Mouse (Mus musculus) adrenal gland, postnatal 36 days (tissue): ENCODE data around the gene Coro7. TPM values are rescaled to one million over a fixed set of nuclear protein-coding genes. Genes with fewer than 3 reads are reported as not detected.
"Not testable (repeated sequence)": the region's sequence is repeated elsewhere in the genome, so short reads cannot be mapped to it uniquely, and the experiment has no call there.

Experiments used
- DNase-seq, 2 experiments: peaks; one replicate each; pipeline ENCODE4 v3.0.0; 2021; ENCODE audit warnings: mixed read lengths in 1 of 2
- long read RNA-seq, 2 experiments: library from polyadenylated mRNA; stranded (forward); transcript quantifications; one replicate each; pipeline ENCODE4 v2.0.0; 2021; ENCODE audit warnings: borderline sequencing depth in 2 of 2
- total RNA-seq, 2 experiments: library from RNA; stranded (reverse); gene quantifications; 2 replicates each; pipeline ENCODE4 v1.2.3; 2021

Coro7 gene
- 10 to 100 TPM; 24.6 to 25.1 TPM for total RNA-seq
- long read RNA-seq, experiment 1, partial matches to known transcripts = 8 of 14 reads
- long read RNA-seq, experiment 1, other reads (novel, unspliced or antisense) = 6 of 14 reads
- long read RNA-seq, experiment 2, full-length matches to known transcripts = 2 of 6 reads
- long read RNA-seq, experiment 2, partial matches to known transcripts = 3 of 6 reads
- long read RNA-seq, experiment 2, other reads (novel, unspliced or antisense) = 1 of 6 reads

DNA sequence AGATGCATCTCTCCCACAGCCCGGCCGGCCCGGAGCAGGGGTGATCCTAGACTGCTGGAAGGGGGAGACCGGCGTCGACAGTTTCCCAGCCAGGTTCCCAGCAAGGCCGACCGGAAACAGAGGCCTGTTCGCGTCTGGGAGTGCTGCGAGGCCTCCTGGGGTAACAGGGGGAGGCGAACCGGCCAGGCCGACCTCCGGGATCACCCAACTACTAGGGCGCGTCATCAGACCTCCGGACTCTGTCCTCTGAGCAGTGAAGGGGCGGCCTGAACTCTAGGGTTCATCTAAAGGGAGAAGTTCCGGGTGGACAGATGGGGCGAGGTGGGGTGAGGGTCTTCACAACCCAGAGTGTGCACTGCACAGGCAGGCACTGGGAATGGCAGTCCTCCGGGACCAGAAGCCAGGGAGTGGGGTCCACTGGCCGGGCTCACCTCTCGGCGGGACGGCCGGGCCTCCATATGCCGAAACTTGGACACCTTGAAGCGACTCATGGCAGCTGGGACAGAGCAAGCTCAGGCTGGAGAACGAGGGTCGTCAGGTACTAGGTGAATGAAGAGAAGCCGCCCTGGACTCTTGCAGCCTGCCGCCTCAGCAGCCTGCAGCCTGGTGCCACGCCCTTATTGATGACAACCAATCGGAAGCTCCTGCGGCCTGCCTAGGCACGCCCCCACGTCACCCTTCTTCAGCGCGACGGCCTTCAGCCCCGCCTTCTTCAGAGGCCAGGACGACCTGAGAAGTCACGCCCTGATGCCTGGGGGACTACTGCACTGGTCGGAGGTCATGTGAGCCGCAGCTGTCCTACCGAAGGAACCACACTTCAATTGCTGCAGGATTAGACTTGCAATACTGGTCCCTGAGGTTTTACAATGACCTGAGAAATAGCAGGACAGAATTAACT is at the start of gene Coro7:
Coro7 (minus strand) TSS at position 657 of the 898 bp plus-strand sequence.
- DNase-seq = peak; percentile 93 to 94

DNA sequence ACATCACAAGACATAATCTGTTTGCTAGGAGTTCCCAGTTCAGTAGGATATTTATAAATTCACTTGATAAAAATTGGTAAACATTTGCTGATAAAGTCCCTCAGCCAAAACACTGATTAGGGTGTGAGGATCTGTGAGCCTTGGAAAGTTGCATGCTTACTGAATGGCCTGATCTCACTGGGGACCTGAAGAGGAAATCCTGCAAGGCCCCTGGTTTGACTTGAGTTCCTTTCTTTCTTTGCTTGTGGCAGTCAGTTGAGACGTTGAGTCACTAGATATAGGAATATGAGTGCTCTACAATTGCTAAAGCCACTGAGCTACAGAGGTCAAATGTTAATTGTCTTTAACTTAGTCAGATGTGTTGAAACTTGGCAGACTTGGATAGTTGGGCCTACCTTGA is 48.4 kb upstream of the Coro7 start:
- DNase-seq = no peak

DNA sequence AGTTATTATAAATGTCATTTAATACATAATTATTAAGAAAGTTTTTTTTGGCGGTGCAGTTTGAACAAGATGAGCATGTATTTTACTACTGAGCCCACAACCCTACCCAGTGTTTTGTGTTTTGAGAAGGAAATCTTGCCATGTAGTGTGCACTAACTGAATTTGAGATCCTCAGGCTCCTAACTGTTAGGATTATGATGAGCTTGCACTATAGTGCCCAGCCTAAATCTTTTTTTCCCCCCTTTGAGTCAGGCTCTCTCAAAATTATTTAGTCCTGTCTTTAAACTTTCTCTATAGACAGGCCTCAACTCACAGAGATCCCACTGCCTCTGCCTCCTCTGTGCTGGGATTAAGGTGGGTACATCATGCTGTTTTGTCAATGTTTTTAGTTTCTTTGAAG is 47.9 kb upstream of the Coro7 start:
- DNase-seq = no peak

DNA sequence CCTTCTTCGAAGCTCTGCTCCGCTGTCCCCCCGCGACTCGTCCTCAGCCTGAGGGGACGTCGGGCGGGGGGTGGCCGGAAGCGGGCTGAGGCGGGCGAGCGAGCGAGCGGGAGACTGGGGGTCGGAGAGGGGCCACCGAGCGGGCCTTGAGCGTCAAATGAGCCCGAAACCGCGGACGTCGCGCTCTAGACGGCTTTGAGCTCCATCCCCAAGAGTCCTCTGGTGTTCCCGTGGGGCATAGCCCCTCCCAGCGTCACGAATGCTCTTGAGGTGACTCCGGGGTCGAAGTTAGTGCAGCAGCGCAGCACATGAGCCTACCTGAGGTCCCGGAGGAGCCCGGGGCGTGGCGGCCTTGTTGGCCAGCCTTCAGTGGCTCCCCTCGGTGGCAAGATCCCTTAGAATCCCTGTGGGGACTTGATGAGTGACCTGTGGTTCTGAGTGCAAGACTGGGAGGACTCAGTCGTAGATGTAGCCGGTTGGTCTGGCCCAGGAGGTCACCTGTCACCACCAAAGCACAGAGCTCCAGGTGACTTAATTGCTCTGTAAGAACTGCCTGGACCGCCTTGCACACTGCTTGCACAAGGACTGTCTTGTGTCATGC is 47.1 kb upstream of the Coro7 start:
- peak; percentile 19 to 66 for DNase-seq

DNA sequence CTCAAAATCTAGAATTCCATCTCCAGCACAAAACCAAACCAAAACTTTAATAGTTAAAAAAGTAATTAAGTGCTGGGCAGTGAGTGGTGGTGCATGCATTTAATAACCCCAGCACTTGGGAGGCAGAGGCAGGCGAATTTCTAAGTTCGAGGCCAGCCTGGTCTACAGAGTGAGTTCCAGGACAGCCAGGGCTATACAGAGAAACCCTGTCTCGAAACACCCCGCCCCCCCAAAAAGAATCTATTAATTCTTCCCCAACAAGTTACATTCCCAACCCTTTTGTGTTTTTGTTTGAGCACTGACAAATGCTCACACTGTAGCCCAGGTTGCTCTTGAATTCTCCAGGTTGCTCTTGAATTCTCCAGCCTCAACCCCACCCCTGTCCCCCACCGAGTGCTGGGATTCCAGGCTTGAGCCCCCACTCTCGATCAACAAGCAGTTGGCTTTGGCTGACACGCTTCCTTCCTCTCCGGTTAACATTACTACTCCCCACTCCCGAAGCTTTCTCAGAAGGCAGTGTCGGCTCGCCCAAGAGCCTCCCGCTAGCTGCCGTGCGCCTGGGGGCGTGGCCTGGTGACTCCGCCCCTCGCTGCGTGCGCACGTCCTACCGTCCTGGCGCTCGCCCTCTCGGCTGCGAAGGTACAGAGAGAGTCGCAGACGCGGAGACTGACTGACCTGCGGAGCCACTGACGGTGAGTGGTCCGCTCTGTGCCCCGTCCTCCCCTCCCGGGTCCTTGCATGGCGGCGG is 46.4 kb upstream of the Coro7 start, which contains the start of gene Hmox2:
Hmox2 (plus strand) TSS at position 582 of the 748 bp plus-strand sequence.
- peak; percentile 96 to 98 for DNase-seq

DNA sequence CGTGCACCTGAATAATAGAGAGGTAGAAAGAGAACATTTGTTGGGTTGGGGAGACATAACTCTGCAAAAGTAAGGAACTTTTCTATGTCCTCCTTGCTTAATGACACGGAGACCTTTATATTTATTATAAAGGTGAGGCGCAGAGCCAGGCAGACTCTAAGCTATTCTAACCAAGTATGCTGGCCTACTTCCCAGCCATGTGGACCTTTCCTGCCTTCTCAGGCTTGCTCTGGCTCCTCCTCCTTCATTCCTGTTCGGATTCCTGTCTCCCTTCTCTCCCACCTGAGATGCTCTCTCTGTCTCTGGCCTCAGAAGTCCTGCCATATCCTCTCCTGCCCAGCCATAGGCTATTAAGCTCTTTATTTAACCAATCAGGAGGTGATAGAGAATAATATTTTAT is 45.7 kb upstream of the Coro7 start:
- DNase-seq = no peak

DNA sequence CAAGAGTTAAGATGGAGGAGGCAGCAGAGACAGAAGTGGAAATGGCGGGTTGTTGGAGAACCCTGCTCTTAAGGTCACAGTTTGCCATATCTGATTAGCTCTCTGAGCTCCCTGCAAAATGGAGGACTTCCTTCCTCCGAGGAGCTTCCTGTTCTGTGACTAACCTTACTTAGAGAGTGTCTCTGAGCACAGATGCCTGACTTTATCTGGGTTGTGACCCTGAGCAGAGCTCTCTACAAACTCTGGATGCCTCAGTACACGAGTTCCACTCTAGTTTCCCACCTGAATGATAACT is 43.3 kb upstream of the Coro7 start:
- DNase-seq = no peak

DNA sequence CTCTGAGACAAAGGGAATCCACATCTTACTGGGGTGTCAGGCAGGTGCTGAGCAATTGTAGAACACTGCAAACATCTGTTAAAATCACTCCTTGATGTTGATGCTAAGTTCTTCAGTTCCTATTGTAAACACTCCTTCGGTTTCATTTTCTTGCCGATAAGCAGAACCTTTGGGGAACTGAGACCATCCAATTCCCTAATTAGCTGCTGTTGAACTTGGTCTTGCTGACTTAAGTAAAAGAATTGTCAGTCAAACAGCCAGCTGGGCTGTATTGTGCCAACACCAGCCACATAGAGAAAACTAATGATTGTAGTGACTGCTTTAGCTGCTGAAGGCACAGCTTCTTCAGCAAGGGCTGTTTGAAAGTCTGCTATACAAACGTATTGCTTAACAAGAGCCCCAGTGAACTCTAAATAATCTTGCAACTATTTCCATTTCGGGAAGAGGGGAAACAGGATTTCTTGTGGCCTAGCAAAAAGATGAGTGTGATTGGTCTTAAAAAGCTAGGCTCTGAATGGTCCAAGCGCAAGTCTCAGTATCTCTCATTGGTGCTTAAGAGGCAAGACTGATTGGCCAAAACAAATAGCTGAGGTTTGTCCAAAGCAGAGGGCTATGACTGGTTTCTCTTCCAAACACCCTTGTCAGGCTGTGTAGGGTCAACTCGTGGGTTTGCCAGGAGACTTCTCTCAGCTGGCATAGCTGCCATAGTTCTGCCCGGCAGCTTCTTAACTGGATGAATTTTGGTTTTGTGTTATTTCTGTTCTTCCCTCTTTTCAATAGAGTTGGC is 42.7 kb upstream of the Coro7 start:
- no peak for DNase-seq

DNA sequence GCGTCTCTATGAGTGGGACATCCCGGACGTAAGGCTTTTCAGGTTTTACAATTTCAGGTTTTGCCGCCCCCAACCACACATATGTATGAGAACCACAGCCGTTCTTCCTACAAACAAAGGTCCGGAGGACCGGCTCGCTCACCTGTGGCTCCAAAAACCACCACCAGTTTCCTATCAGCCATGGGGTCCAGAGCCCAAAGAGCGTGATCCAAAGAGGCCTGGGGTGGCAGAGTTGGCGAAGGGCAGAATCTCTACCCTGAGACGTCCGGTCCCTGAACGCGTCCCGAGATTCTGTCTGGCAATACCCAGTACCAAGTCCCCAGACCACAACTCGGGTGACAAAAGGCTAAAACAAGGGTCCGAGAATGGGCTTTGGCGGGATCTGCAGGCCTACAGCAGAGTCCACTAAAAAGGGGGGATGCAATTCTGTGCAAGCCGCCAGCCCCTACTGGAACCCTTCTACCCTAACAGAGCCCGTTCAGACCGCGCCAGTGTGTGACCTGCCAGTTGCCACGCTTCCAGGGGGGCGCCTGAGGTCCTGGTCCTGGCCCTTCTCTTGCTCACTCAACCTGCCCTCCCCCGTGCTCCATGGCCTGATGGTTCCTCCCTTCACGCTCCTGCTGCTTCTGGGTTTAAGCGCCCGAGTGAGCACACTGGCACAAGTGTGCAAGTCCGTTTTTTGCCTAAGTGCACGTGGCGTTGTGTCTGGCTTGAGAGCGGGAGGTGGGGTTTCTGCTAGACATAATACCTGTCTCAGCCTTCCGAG is 39.4 kb upstream of the Coro7 start, which contains the start of gene Nmral1:
Nmral1 (minus strand) TSS at position 604 of the 766 bp plus-strand sequence.
- DNase-seq = peak; percentile 58 to 73

DNA sequence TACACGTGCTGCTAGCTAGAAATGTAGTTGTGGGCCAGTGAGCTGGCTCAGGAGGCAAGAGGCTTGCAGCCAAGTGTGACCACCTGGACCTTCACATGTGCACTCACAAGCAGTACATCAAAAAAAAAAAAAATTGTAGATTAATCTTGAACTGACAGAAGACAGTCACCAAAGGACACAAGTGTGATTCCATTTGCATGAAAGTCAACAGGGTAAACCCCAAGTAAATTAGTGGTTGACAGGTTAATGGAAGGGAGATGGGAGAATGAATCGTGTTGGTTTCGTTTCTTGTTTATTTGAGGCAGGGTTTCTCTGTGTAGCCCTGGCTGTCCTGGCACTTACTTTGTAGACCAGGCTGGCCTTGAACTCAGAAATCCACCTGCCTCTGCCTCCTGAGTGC is 38.3 kb upstream of the Coro7 start:
- no peak for DNase-seq

DNA sequence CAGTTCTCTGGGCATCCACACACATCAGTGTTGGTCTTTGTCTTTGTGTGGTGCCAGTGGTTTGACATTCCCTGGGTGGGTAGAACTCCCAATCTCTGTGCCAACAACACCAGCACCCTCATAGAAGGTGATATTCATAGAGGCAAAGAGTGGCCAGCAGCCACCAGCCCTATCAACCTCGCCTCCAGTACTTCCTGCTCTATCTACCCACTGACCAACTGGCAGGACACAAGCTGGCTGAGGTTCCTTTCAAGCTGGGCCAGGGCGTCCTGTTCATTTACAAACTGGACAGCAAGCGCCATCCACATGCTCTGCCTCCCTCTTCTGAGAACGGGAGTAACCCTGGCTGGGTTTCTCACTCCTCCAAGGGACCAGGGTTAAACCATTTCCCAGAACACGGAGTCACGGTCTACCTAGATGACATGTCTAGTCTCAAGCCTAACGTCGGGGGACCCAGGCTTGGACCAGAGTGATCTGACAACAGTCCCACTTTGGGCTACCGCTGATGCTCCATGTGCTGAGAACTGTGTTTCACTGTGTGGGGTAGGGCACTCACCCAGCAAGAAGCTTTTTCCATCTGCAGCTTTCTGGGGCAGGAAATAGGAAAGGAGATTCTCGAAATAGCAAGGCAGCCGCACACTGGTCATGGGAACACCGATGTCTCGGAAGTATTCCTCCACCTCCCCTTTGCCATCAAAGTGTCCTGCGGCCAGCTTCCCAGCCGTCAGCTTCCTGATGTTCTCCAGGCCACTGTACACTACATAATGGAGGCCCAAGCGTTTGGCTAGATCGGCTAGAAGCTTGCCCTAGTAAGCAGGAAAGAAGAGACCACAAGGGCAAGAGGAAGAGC is 34.5 kb upstream of the Coro7 start:
- DNase-seq = no peak

DNA sequence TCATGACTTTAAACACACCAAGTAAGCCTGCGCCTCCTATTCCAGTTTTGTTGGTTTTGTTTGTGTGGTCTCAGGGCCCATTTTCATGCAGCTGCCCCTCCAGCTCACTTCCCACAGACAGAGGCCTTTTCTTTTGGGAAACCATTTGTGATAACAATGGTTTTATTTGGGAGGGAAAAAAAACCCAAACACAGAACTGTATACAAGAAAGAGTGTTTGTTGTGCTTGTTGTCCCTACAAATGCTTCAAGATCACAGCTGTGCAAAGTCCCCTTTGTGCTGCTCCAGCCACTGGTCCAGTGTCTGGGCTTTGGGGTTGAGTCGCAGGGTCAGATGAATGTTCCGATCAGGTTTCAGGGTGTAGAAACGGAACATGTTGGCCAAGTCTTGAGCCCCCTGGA is 31.6 kb upstream of the Coro7 start:
- DNase-seq = no peak

DNA sequence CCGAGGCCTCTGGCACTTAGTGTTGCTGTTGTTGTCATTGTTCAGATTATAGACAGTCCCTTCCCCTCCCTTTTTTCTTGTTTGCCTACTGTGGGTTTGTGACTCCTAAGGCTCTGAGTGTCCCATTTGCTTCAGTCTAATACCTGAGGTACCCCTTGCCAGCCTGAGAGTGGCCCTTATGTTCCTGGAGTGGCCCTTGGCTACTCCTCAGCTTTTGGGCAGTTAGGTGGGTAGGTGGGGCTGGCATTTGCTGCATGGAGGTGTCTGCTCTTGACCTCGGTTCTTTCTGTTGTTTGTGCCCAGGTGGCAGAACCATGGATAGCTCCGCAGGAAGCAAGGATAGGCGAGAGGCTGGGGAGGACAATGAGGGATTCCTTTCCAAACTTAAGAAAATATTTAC is 26.0 kb upstream of the Coro7 start:
- no peak for DNase-seq

DNA sequence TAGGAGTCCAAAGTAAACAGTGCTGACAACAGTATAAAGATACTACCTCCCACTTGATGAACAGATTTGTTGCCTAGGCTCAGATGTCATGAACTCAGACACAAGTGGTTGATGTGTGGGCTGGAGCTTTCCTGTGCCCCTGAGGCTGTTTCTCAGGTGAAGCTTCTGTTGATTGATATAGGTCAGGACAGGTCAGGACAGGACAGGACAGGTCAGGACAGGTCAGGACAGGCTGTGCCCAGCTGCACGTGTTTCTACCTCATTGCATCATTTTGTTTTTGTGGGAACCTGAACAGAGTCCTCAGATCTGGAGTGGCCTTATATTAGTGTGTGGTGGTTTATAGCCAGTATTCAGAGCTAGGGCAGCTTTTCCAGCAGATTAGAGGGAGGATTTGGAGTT is 23.1 kb upstream of the Coro7 start:
- no peak for DNase-seq

DNA sequence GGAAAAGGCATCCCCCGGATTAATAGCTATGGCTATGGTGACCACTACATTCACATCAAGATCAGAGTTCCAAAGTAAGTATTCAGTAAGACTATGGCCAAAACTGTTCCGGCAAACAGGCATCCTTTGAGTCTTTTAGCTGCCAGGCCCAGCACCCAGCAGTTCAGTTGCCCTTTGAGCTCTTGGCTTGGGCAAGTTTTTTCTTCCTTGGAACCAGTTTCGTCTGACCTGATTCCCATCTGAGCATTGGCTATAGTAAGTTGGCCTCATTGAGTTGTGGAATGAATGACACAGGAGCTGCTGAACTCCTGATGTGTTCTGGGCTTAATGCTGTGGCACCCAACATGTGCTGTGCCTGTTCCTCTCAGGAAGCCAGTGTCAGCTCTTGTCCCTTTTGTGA is 21.6 kb upstream of the Coro7 start:
- DNase-seq = no peak

DNA sequence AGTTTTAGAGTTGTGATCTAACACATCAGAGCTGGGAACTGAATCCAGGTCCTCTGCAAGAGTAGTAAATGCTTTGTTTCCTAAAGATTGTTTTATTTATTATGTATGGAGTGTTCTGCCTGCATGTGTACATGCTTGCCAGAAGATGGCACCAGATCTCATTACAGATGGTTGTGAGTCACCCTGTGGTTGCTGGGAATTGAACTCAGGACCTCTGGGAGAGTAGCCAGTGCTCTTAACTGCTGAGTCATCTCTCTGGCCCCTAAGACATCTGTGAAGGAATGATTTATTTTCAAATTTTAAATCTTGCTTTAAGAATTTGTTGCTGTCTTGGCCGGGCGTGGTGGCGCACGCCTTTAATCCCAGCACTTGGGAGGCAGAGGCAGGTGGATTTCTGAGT is 9.8 kb upstream of the Coro7 start:
- DNase-seq = not testable (repeated sequence)

DNA sequence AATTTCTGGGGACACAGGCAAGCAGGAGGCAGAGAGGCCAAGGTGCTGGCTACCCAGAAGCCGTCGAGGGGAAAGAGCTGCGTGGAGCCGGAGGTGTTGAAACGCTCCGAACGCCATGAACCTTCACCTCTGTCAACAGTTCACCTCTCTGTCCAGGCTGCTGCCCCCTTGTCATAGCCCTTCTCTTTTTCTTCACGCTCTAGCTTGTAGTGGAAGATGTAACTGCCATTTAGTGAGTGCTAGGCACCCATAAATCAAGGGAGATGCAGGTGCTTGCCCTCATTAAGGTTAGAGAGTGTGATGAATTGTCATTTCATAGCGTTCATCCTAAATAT is 4.8 kb upstream of the Coro7 start:
- no peak for DNase-seq

DNA sequence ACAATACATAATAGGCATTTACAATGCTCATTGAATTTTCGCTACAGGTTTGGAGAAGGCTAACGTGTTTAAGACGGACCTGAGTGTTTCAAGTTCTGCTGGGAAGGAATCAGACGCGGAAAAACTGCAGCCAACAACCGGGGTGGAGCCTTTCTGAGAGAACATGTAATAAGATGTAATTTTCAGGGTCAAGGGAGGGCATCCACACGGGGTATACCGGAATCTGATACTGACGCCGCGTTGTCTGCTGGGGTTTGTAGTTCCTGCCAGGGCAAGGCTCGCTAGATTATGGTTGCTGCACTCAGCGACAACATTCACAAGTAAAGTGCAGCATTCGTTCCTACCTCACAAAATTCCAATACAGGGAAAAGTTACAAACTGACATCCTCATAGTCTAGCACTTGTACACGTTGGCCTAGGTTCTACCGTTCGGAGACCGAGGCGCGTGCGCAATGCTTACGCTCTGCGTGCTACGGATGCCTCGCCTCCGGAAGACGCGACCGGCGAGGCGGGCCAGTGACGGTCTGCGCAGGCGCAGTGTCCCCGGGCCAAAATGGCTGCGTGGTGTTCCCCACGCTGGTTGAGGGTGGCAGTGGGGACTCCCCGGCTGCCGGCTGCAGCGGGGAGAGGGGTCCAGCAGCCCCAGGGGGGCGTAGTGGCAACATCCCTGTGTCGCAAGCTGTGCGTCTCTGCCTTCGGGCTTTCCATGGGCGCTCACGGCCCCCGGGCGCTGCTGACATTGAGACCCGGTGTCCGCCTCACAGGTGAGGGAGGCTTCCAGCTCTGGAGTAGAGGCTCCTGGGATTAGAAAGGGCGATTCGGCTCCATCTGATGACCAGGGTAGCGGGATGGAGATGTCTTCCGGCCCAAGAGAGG is 4.2 kb upstream of the Coro7 start:
- DNase-seq = peak; percentile 97 to 99

DNA sequence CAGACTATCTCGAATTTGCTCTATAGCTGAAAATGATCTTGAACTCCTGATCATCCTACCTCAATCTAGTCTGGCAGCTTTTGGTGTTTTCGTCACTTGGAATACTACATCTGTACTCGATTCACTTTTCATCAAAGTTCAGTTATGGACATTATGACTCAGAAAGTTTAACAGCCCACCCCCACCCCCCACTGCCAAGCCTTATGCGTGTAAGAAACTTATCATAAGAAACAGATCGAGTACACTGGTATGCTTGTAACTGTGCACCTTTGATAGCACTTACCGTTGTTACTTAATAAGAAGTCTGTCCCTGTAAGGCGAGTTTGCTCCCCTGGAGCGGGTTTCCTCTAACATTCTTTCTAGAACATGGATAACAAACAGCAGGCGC is 3.6 kb upstream of the Coro7 start:
- DNase-seq = no peak
